Mouse (Mus musculus) spleen, postnatal 36 days (tissue): ENCODE results near the gene Sh2d4b.

Source experiments
- DNase-seq, 2 experiments: peaks; one replicate each; pipeline ENCODE4 v3.0.0; 2022; ENCODE audit warnings: low spot score in 2 of 2, mixed read lengths in 1 of 2

Sh2d4b gene

DNA sequence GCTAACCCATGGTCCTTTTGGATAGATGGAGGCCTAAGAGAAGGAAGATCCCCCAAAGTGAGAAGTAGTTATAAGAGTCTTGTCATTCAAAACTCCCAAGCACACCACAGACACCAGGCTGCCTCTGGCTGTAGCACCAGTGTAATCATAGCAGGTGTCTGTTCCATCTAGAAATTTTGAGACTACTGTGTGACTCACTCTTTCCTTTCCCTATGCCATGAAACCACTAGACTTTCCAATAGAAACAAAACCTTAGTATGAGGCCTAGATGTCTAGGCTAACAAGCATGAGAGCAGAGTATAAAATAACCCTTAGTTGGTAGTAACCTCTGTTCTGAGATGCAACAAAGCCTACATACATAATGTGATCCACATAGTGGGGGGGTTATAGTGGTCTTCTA, 55.7 kb downstream of the Sh2d4b start:
- DNase-seq = no peak

DNA sequence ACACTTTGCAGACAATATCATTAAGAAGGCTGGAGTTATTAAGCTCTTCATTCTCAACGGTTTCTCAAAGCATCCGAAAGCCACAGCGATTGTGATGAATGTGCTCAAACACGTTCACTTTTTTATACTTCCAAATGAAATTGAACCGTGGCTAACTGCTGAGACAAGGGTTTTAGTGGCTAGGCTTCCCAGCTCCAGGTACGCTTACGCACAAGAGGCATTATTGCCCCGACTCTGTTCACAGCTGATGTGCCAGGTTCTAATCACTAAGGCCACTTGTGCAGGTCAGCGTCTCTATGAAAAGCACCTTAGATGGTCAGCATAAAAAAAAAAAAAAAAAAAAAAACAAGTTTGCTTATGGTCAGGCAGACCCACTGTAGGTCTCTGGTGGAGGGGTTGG, 62.6 kb downstream of the Sh2d4b start:
- no peak for DNase-seq

DNA sequence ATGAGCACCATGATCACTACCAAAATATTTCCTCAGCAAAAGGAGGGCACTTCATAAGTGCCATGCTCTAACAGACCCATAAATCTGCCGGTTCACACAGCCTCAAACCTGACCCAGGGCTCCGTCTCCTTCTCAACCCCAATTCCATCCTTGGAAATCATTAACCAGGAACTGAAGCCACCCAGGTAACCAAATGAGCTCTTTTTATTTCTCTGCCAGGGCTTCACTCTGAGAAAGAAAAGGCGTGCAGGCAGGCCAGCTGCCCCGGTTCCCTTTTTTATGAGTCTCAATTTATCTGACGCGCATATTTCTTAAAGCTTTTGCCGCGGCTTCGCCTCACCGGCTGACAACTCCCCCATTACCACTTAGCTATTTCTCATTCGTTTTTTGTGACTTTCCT, 63.0 kb downstream of the Sh2d4b start:
- no peak for DNase-seq

DNA sequence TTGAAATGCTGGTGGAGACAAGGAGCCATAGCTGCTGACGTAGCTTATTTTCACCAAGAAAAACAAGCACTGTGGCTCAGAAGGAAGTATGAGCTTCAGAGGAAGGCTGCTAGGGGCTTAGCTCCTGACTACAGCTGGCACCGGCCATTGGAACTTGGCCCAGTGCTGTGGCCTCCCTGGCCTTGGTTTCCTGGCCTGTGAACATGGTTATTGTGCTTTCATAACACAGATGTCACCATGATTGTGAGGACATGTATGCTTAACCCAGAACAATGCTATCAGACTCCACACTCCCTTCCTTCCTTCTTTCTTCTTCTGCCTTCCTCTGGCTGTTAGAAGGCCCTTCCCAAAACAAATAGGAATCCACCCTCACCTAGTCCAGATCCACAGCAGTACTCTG, 75.0 kb downstream of the Sh2d4b start:
- DNase-seq = peak; percentile 2 to 6

DNA sequence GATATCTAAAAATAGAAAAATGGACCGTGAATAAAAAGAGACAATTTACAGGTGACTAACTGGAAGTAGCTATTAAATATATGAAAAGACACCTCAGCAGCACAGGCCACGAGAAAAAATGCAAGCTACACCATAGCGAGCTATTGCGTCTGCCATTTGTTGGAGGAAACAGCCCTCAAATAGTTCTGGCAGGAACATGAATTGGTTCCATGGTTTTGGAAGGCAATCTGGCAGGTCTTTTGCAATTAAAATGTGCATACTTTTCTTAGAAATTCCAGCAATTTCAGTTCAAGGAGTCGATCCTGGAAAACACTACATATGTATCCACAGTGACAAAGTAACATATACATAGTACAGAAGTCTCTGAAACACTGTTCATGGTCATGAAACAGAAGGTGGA, 76.4 kb downstream of the Sh2d4b start:
- DNase-seq = no peak

DNA sequence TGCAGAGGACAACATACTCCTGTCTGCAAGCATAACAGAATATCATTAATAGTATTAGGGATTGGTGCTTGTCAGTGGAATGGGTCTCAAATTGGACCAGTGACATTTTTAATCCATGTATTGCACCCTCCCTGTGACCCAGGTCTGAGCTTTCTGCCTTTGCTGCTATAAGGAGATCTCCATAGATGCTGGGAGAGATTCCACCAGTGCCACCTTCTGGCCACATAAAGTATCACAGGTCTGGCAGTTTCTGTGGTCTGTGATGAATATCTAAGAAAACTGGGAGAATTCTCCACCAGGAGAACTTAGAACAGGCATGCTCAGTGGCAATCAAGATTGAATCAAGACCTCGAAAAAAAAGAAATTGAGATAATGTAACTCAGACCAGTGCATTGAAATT, 101.5 kb downstream of the Sh2d4b start:
- DNase-seq = no peak

DNA sequence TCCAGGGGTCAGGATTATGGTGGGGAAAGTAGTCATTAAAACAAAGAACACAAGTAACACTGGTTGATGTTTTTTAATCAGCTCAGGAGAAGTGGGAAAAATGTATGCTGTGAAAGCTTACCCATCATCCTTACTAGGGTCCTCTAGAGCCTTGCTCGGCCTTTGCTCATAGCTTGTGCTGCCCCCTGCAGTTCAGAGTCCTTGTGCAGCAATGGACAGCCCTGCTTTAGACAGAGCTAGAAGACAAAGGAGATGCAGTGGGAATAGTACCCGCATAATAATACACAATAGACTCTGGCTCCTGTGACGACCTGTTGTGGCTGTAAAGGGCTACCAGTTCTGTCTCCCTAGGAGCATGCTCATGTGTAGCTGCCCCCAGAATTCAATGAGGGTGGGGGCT, 104.0 kb downstream of the Sh2d4b start:
- no peak for DNase-seq

DNA sequence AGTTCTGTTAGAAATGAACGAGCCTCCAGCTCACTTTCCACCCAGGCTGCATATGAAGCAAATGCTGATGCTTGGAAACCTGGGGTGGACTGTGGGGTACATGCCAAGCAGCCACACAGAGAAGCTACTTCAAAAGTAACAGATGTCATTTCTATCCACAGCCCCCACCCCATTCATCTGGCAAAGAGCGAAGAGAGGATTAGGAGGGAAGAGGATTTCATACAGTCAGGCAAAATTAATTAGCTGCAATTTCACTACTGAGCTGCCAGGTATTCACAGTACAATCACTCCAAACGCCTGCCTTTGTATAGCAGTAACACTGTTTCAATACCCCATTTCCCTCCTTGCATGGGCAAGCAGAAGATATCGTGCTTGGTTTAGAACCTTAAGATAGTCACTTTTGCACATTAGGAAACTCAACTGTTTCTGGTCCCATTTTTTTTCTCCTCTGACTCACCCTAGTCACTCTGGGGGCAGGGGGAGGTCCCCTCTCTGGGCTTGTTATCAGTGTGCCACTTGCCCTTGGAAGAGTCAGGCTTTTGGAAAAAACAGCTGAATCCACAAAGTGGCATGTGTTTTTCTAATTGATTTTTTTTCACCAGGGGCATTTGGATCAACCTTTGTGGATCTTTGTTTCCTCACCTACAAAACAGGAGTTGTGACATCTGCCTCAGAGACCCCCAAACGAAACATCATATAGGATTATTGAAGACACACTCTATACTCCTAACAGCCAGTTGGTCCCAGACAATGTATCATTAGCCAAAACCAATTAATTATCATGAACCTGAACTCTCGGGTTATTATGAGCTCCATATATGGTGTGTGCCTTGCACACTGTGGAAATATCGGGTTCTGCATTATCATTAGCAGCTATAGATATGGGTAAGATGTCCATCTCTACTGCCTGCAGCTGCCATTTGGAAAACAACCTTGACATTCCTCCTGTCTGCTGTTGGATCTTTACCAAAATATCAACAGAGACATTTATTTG, 123.7 kb downstream of the Sh2d4b start:
- no peak for DNase-seq
